Mouse (Mus musculus) kidney, adult 8-10 months (tissue): ENCODE data around the gene Nxpe4.
A peak's percentile ranks its signal among the peaks of the same experiment; 100 is the strongest.

ENCODE experiments used
- DNase-seq, 2 experiments: peaks; one replicate each; pipeline ENCODE4 v3.0.0; 2022

Nxpe4 gene

GRCm38 (mm10) chr9:48338783-48339455 lies 177.1 kb downstream of the Nxpe4 start:
- DNase-seq, result no peak

GRCm38 (mm10) chr9:48339563-48339962 lies 177.7 kb downstream of the Nxpe4 start:
- DNase-seq, result no peak

GRCm38 (mm10) chr9:48340708-48341380 lies 179.0 kb downstream of the Nxpe4 start:
- DNase-seq, result no peak

GRCm38 (mm10) chr9:48345456-48345855 lies 183.6 kb downstream of the Nxpe4 start:
- no peak for DNase-seq

- DNase-seq, result no peak
Measured at GRCm38 (mm10) chr9:48345866-48346265, 184.0 kb downstream of the Nxpe4 start.

GRCm38 (mm10) chr9:48353148-48353698 lies 191.4 kb downstream of the Nxpe4 start, which contains the start of gene Nxpe2:
Nxpe2 (minus strand) TSS chr9:48353454.
- no peak for DNase-seq

- DNase-seq, result no peak
Measured at GRCm38 (mm10) chr9:48354122-48354521, 192.3 kb downstream of the Nxpe4 start.

GRCm38 (mm10) chr9:48354793-48355192 lies 193.0 kb downstream of the Nxpe4 start:
- peak; percentile 54 to 80 for DNase-seq

- no peak for DNase-seq
Measured at GRCm38 (mm10) chr9:48357097-48357496, 195.3 kb downstream of the Nxpe4 start.

GRCm38 (mm10) chr9:48360826-48361225 lies 199.0 kb downstream of the Nxpe4 start:
- no peak for DNase-seq

GRCm38 (mm10) chr9:48361815-48362631 lies 200.2 kb downstream of the Nxpe4 start:
- no peak for DNase-seq

- DNase-seq, result no peak
Measured at GRCm38 (mm10) chr9:48362743-48363142, 200.9 kb downstream of the Nxpe4 start.

GRCm38 (mm10) chr9:48373232-48373878 lies 211.5 kb downstream of the Nxpe4 start:
- no peak for DNase-seq

GRCm38 (mm10) chr9:48374357-48374756 lies 212.5 kb downstream of the Nxpe4 start:
- no peak for DNase-seq

GRCm38 (mm10) chr9:48388451-48388850 lies 226.6 kb downstream of the Nxpe4 start:
- no peak for DNase-seq

- no peak for DNase-seq
Measured at GRCm38 (mm10) chr9:48389983-48390382, 228.2 kb downstream of the Nxpe4 start.

GRCm38 (mm10) chr9:48403590-48404209 lies 241.9 kb downstream of the Nxpe4 start:
- no peak for DNase-seq

GRCm38 (mm10) chr9:48404687-48405086 lies 242.9 kb downstream of the Nxpe4 start:
- DNase-seq, result no peak

- peak in 1 of 2 experiments; percentile 4 for DNase-seq
Measured at GRCm38 (mm10) chr9:48407549-48408327, 245.9 kb downstream of the Nxpe4 start.

- DNase-seq, result no peak
Measured at GRCm38 (mm10) chr9:48410217-48411035, 248.6 kb downstream of the Nxpe4 start.
